Mouse (Mus musculus) myocyte (in vitro differentiated cells): ENCODE data around the gene Gfod2.

Experiments
- E2F4 ChIP-seq: IDR thresholded peaks from one replicate; pipeline ENCODE4 v1.6.1; 2011; ENCODE audit warnings: mild to moderate bottlenecking, control low read depth, moderate library complexity; ENCODE audit not compliant: insufficient read depth
- MYOD1 ChIP-seq, 3 experiments: IDR thresholded peaks; one replicate each; pipeline ENCODE4 v1.6.1; 2011; ENCODE audit warnings: control low read depth in 2 of 3, low read depth in 2 of 3, mild to moderate bottlenecking in 2 of 3, moderate library complexity in 1 of 3; ENCODE audit not compliant: insufficient read length in 2 of 3, control insufficient read depth in 1 of 3
- POLR2A ChIP-seq: IDR thresholded peaks from one replicate; pipeline ENCODE4 v1.6.1; 2011; ENCODE audit warnings: low read depth, mild to moderate bottlenecking, control low read depth, moderate library complexity; ENCODE audit not compliant: insufficient read length
- USF1 ChIP-seq: IDR thresholded peaks from one replicate; pipeline ENCODE4 v1.6.1; 2011; ENCODE audit warnings: low read depth, mild to moderate bottlenecking, control low read depth, moderate library complexity

- TF ChIP-seq MYOD1 (IDR thresholded peaks at IDR 0.05; ENCODE audit: control insufficient read depth in 1 of 3, insufficient read length in 2 of 3, low read depth in 2 of 3) (no peak), POLR2A (no peak), USF1 (no peak), E2F4 (no peak)
Measured at GRCm38 (mm10) chr8:105753916-105754315, 4.5 kb downstream of the Gfod2 start.
